Mouse (Mus musculus): ENCODE measurements around the gene Runx2.

DNA sequence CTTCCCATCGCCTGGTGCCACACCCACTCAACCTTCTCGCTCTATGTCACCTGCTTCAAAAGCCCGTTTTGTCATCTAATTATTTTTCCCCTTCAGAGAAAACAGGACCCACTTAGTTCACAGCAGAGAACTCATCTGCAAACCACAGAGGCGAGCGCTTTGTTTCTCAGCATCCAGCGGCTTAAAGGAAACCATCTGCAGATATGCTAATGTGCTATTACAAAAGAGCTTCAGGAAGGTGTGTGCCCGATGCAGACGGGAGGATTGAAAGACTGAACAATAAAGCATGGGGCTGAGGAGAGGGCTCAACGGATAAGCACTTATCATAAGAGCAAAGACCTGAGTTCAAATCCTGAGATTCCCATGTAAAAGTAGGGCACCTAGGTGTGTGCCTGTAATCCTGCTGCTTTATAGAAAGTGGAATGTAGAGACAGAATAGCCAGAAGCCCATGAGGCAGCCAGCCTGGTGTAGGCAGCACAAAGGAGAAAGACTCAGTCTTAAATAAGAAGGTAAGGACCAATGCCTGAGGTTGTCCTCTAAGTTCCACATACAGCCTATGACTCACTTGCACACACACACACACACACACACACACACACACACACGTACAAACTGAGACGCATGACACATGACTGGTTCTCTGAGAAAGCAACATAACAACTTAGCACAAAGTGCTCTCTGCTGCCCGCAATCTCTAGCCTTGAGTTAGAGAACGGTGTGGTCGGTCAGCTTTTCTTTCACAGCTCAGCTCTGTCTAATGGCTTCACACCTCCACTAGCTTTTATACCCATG is 111.9 kb downstream of the Runx2 start:
- TF ChIP-seq MAFK (IDR thresholded peaks at IDR 0.05; ENCODE audit: borderline replicate concordance, low read depth, low read length): no peak
- no peak for TF ChIP-seq CTCF (IDR thresholded peaks at IDR 0.05 in 2 of 3, conservative IDR thresholded peaks at IDR 0.05 in 1 of 3; ENCODE audit: control insufficient read depth in 1 of 3, insufficient read depth in 1 of 3, low read depth in 2 of 3, low read length in 3 of 3, poor library complexity in 1 of 3, severe bottlenecking in 1 of 3)
- TF ChIP-seq CHD2 (IDR thresholded peaks at IDR 0.05; ENCODE audit: low read length): no peak
- no peak for TF ChIP-seq TCF12 (IDR thresholded peaks at IDR 0.05; ENCODE audit: low read depth, low read length)
- TF ChIP-seq MAZ (IDR thresholded peaks at IDR 0.05; ENCODE audit: low read depth, low read length): no peak
- no peak for TF ChIP-seq POLR2A (IDR thresholded peaks at IDR 0.05; ENCODE audit: control insufficient read depth in 1 of 2, insufficient read depth in 1 of 2, low read depth in 1 of 2, low read length in 2 of 2, poor library complexity in 1 of 2)
- TF ChIP-seq HCFC1 (IDR thresholded peaks at IDR 0.05; ENCODE audit: low read depth, low read length): no peak
- no peak for TF ChIP-seq USF2 (IDR thresholded peaks at IDR 0.05; ENCODE audit: borderline replicate concordance in 1 of 2, insufficient read depth in 1 of 2, low read depth in 1 of 2, low read length in 2 of 2)
